Comparison of ENCODE assay signal across 16 mouse cellular contexts in genomic region chr13:42412652-42413282, GRCm38 (mm10).
A peak's percentile ranks its signal among the peaks of the same experiment; 100 is the strongest.
DNase-seq lines count a peak whose midpoint lies in the region; ATAC-seq lines count a peak whose summit lies in the region.
"Had no signal": no experiment of that assay in that cellular context is flagged by ENCODE, and none has a peak within 500 bp of the region (broad histone marks: within the 10 kb centered on the region; RNA-seq: fewer than 3 reads in every experiment).

No protein-coding gene starts in this region.

- no peak for ATAC-seq in megakaryocyte progenitor cell, adult 5-6 weeks (replicated peaks; ENCODE audit: poor library complexity)
- ATAC-seq: forebrain, embryonic 16.5 days; intestine, embryonic 16.5 days; midbrain, embryonic 15.5 days had no signal

- peak; percentile 21 for DNase-seq in embryo, embryonic 10 days (ENCODE audit: low spot score)
- no peak for DNase-seq in embryo, embryonic 11 days
- DNase-seq in layer of hippocampus, adult 9-11 months: peak; percentile 9
- DNase-seq in layer of hippocampus, postnatal 10 days (ENCODE audit: low spot score in 2 of 2): no peak
- peak; percentile 86 for DNase-seq in ZHBTc4 (ENCODE audit: low read depth, low spot score)
- DNase-seq in retina, postnatal 1 day: peak; percentile 4
- DNase-seq in kidney, adult 18-20 months: no peak
- DNase-seq: adrenal gland, adult 8-10 months; cerebellum, adult 9-10 months; gastrocnemius, postnatal 36 days; heart, postnatal 10 days; kidney, postnatal 10 days had no signal

Comparison
In these comparisons a context has a peak if more than half of its experiments do, and no peak if none do; other contexts are left out.
1. DNase-seq: peak in embryo, embryonic 10 days (single experiment), layer of hippocampus, adult 9-11 months (single experiment), ZHBTc4 (single experiment) and retina, postnatal 1 day (single experiment); none in embryo, embryonic 11 days (single experiment), layer of hippocampus, postnatal 10 days (0 of 2) and kidney, adult 18-20 months (single experiment).